Mouse (Mus musculus) kidney, adult 18-20 months (tissue): Measurements from ENCODE around the gene Elmo1.
A peak's percentile ranks its signal among the peaks of the same experiment; 100 is the strongest.

Experiments
- DNase-seq: peaks from one replicate; pipeline ENCODE4 v3.0.0; 2021

Gene Elmo1

GRCm38 (mm10) chr13:20125845-20126244 lies 35.4 kb downstream of the Elmo1 start:
- no peak for DNase-seq

GRCm38 (mm10) chr13:20127553-20127952 lies 37.2 kb downstream of the Elmo1 start:
- no peak for DNase-seq

GRCm38 (mm10) chr13:20128097-20128496 lies 37.7 kb downstream of the Elmo1 start:
- no peak for DNase-seq

GRCm38 (mm10) chr13:20130731-20131130 lies 40.3 kb downstream of the Elmo1 start:
- DNase-seq: no peak

GRCm38 (mm10) chr13:20131322-20131997 lies 41.1 kb downstream of the Elmo1 start:
- no peak for DNase-seq

GRCm38 (mm10) chr13:20131998-20132371 lies 41.6 kb downstream of the Elmo1 start:
- DNase-seq: no peak

- DNase-seq: peak; percentile 8
Measured at GRCm38 (mm10) chr13:20133602-20134394, 43.4 kb downstream of the Elmo1 start.

- DNase-seq: no peak
Measured at GRCm38 (mm10) chr13:20134395-20135225, 44.2 kb downstream of the Elmo1 start.

- no peak for DNase-seq
Measured at GRCm38 (mm10) chr13:20136753-20137152, 46.4 kb downstream of the Elmo1 start.

GRCm38 (mm10) chr13:20138466-20138865 lies 48.1 kb downstream of the Elmo1 start:
- no peak for DNase-seq

- DNase-seq: no peak
Measured at GRCm38 (mm10) chr13:20139060-20139459, 48.7 kb downstream of the Elmo1 start.

GRCm38 (mm10) chr13:20139825-20140665 lies 49.6 kb downstream of the Elmo1 start:
- no peak for DNase-seq

- DNase-seq: no peak
Measured at GRCm38 (mm10) chr13:20142637-20143036, 52.2 kb downstream of the Elmo1 start.

GRCm38 (mm10) chr13:20146848-20147247 lies 56.5 kb downstream of the Elmo1 start:
- DNase-seq: no peak

GRCm38 (mm10) chr13:20147736-20148135 lies 57.3 kb downstream of the Elmo1 start:
- no peak for DNase-seq

- DNase-seq: no peak
Measured at GRCm38 (mm10) chr13:20150130-20150835, 59.9 kb downstream of the Elmo1 start.

GRCm38 (mm10) chr13:20151302-20151978 lies 61.0 kb downstream of the Elmo1 start:
- no peak for DNase-seq

- DNase-seq: no peak
Measured at GRCm38 (mm10) chr13:20157059-20157458, 66.7 kb downstream of the Elmo1 start.

GRCm38 (mm10) chr13:20157529-20157928 lies 67.1 kb downstream of the Elmo1 start:
- DNase-seq: no peak

GRCm38 (mm10) chr13:20163339-20163954 lies 73.1 kb downstream of the Elmo1 start:
- DNase-seq: no peak

GRCm38 (mm10) chr13:20164837-20165236 lies 74.4 kb downstream of the Elmo1 start:
- DNase-seq: no peak
